Mouse (Mus musculus) cortical plate, adult 2 months (tissue): ENCODE results near the gene She.

Experiments
- CTCF ChIP-seq: fragments of 200-500 bp; IDR thresholded peaks from 2 replicates; pipeline ENCODE4 v1.5.1; 2011; ENCODE audit warnings: mild to moderate bottlenecking, control low read depth, low read length; ENCODE audit not compliant: insufficient read depth; ENCODE audit errors: extremely low read depth
- POLR2A ChIP-seq: fragments of 200-500 bp; IDR thresholded peaks from 2 replicates; pipeline ENCODE4 v1.6.1; 2011; ENCODE audit warnings: mild to moderate bottlenecking, low read length, control low read depth; ENCODE audit not compliant: insufficient read depth; ENCODE audit errors: extremely low read depth

GRCm38 (mm10) chr3:89869556-89869955 lies 38.4 kb downstream of the She start:
- TF ChIP-seq POLR2A (no peak), CTCF (no peak)
